Mouse (Mus musculus): Measurements from ENCODE around the gene Trpm1.
"Not testable (repeated sequence)": the region's sequence is repeated elsewhere in the genome, so short reads cannot be mapped to it uniquely, and the experiment has no call there.

DNA sequence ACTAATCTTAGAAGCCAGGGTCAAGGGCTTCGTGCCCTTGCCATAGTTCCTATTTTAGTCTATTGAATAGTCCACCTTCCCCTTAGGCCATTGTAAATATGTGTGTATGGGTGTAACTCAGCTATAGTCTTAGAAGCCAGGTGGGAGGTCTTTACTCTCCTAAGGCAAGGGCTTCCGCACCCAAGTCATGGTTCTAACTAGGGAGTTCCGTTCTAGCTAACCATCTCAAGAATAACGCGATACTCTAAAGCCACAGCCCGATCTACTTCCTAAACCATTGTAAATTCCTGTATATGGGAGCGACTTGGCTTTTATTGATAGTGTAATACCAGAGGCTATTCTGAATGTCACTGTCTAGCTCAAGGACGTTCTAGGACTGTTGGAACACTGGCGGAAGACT is 27.6 kb upstream of the Trpm1 start:
- TF ChIP-seq CTCF (IDR thresholded peaks at IDR 0.05; ENCODE audit: borderline replicate concordance, insufficient read depth, low read length); POLR2A (IDR thresholded peaks at IDR 0.05; ENCODE audit: low read depth, low read length): not testable (repeated sequence)
